Mouse (Mus musculus) gastrocnemius, adult 18-20 months (tissue): ENCODE measurements around the gene Cd4. TPM values are rescaled to one million over a fixed set of nuclear protein-coding genes. Genes with fewer than 3 reads are reported as not detected.
A peak's percentile ranks its signal among the peaks of the same experiment; 100 is the strongest.

Source experiments
- DNase-seq: peaks from one replicate; pipeline ENCODE4 v3.0.0; 2021; ENCODE audit warnings: low spot score
- long read RNA-seq, 2 experiments: library from polyadenylated mRNA; stranded (forward); transcript quantifications; one replicate each; pipeline ENCODE4 v2.0.0; 2021
- total RNA-seq, 2 experiments: library from RNA; stranded (reverse); gene quantifications; 2 replicates each; pipeline ENCODE4 v1.2.3; 2021

Cd4 gene
- under 1 TPM; 0.38 to 0.41 TPM for total RNA-seq
- long read RNA-seq, experiment 1: 0 reads
- long read RNA-seq, experiment 2: 0 reads

- DNase-seq: no peak
Measured at GRCm38 (mm10) chr6:124887986-124888385, at the start of gene Cd4. TSS of gene Cd4 (minus strand) at chr6:124888221.

DNA sequence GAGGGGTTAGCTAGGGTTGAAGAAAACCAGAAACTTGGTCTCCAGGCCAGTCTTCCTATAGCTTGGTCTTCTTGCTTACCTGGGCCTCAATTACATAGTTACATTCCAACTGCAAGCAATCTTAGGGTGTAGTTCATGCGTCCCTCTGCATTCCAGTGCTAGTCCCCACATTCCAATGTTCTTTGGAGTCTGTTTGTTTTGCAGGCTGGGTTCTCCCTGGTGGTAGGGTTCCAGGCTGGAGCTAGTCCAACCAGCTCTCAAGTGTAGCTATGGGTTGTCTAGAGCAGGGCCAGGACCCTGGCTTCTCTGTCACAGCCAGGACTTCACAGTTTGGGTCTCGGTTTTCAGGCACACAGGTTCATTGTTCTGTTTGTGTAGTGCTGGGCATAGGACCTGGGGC, 49.5 kb upstream of the Cd4 start:
- no peak for DNase-seq

DNA sequence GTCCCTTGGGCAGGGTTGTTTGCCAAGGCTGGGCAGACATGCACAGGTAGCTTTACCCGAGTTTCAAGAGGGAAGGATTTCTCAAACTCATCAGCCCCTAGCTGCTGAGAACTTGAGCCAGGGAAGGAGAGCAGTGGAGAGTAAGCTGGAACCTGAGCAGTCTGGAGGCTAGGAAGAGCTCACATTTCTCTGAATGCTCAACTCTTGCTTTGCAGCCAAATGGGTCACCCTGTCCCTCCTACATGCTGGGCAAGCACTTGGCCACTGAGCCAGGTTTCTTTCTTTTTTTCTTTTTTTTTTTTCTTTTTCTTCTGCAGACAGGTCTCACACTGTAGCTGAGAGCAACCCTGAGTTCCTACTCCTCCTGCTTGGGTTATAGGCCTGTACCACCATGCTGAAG, 48.7 kb upstream of the Cd4 start:
- peak; percentile 60 for DNase-seq

DNA sequence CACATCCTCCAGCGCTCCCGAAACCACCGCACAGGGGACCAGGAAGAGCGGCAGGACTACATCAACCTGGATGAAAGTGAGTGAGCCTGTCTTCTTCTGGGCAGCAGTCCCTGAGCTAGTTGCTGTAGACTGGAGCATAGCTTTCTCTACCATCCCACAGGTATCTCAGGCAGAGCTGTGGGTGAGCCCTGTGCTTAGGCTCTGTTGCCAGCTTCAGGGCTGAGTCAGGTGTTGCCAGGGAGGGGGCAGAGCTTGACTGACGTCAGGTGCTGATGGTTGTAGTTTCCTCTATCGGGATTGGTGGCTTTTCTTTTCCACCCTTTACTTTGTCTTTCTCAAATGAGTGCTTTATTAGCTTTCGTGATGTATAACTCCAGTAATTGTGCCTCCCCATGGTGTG, 46.6 kb upstream of the Cd4 start:
- no peak for DNase-seq

DNA sequence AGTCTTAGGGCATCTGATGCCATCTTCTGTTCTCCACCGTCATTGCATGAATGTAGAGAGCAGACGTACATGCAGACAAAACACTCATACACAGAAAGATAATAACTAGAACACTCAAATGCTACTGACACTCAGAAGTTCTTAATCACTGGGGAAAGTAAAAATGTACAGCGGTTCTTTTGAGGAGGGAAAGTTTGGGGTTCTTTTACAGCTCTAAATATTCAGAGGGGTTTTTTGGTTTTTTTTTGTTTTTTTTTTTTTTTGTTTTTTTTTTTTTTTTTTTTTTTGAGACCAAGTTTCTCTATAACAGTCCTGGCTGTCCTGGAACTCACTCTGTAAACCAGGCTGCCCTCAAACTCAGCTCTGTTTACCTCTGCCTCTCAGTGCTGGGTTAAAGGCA, 45.1 kb upstream of the Cd4 start:
- DNase-seq: no peak

DNA sequence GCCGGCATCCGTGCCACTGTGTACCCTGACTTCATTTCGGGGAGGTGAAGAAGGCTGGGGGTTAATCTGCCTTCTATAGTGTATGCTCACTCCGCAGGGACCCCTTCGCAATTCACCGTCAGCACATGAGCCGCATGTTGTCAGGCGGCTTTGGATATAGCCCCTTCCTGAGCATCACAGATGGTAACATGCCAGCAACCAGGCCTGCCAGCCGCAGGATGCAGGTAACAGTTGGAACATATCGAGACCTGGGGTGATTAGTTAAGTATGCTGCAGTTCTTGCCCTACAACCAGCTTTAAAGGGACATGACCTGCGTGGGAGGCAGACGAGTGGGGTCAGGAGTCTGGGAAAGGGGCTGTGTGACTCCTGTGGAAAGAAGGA, 44.3 kb upstream of the Cd4 start:
- no peak for DNase-seq

- no peak for DNase-seq
Measured at GRCm38 (mm10) chr6:124931525-124932313, 43.7 kb upstream of the Cd4 start.

DNA sequence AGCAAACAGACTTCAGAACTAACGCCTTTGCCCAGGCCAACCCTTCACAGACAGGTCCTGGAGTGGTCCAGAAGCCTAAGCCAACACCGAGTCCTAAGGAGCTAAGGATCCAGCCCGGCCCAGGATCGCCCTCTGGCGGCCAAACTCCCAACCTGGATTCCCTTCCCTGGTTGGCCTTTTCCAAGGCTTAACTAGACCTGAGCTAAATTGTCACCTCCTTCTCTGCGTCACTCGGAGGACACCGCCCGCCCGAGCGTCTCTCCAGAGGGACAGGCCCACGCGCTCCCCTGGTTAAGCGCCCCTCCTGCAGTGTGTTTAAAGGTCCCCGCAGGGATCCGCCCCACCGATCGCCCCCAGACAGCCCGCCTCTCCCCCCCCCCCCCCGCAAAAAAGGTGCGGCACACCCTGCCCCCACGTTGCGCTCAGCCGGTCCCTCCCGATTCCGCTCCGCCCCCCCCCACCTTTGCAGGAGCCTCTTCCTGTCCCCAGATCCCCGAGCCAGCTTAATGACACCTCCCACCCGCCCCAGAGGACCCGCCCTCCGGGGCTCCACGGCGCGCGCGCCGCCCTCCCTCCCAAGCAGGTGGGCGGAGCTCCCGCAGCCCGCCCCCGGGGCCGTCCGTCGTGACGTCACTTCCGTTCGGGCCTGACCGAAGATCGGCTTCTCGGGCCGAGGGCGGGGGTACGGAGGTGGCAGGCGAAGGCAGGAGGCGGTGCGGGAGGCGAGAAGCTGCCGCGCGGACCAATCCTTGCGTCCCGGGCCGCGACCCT, 42.9 kb upstream of the Cd4 start, which contains the start of gene Mlf2:
TSS of gene Mlf2 (plus strand) at position 633 of the 771 bp plus-strand sequence.
- DNase-seq: peak; percentile 99

DNA sequence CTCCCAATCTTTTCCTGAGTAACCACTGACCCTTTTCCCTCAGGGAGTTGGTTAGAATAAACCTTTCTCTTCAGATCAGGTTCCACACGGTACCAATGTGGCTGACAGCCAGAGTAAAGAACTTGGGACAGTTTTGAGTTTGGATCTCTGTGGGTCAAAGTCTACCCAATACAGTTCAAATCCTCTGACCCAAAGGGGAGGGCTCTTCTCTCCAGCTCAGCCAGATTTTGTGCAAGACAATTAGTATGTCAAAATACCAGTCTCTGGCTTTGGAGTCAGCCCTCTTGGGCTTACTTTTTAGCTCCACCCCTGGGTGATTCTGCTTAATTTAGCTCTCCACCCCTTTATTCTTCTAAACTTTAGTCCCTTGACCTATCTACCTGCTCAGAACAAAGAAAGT, 42.2 kb upstream of the Cd4 start:
- no peak for DNase-seq

- DNase-seq: peak; percentile 52
Measured at GRCm38 (mm10) chr6:124925941-124926340, 37.9 kb upstream of the Cd4 start.

DNA sequence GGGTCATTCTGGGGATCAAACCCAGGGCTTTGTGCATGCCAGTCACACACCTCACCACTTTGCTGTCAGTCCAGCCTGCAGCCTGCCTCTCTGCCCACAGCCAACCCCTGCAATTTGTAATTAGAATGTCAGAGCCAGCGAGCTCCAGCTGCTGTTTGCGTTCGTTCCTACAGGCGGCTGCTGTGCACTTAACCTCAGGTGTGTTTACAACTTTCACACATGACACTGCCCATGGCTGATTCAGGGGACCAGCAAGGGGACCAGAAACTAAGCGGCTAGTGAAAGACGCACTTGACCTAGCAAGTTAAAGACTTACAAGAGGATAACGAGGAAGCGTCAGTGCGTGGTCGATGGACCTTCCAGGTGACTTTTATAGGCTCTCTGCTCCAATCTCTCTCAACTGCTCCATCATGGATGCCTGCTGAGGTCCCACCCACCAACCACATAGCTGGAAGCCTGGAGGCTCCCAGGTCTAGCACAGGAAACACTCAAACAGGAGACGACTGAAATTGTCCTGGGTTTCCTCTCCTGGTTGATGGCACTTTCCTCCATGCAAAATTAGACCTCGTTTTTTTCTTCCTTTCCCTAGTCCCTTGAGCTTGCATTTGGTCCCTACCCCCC, 37.3 kb upstream of the Cd4 start:
- DNase-seq: no peak

GRCm38 (mm10) chr6:124921539-124921938, 33.5 kb upstream of the Cd4 start:
- DNase-seq: no peak

GRCm38 (mm10) chr6:124920318-124921085, 32.5 kb upstream of the Cd4 start:
- no peak for DNase-seq

DNA sequence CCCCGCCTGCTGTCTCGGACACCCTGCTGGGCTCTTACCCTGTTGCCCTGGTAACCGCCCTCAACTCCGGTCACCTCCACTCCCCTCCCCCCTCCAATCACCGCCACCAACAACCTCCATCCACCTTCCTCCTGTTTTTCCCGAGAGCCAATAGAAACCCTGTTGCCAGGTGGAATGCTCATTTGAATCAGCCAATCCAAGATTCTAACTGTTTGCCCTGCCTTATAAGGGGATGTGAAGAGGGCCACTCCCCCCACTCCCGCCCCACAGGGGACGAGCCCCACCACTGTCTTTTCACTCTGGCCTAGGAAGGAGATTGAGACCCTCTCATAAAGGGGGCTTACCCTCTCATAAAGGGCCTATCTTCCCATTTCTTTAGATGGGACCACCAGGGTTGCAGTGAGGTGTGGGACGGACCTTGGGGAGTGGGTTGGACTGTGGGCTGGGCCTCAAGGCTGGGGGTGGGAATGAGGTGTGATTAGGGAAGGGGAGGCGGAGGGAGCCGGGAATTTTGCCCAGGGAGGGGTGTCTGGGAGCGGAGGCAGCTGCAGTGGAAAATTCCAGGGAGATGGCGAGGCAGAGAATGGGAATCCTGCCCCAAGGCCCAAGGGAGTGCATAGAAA, 31.8 kb upstream of the Cd4 start, which contains the start of gene Ptms:
TSS of gene Ptms (minus strand) at position 409 of the 623 bp plus-strand sequence.
- peak; percentile 93 for DNase-seq

GRCm38 (mm10) chr6:124918890-124919627, 31.0 kb upstream of the Cd4 start:
- no peak for DNase-seq

DNA sequence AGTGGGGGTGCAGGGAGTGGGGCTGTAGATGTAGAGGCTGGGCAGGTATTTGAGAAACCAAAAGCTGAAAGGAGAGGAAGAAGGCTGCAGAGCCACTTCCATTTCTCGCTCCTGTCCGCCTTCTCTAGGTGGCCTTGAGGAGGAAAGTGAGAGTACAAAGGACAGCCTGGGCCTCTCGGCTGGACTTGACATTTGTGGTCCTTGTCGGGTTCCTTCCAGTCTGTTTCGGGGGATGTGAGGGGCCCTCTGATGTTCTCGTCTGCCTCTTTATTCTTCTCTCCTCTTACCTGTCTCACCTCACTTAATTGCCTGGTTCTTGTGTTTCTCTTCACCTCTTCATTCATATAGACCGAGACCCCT, 30.3 kb upstream of the Cd4 start:
- no peak for DNase-seq

GRCm38 (mm10) chr6:124917518-124918330, 29.7 kb upstream of the Cd4 start:
- peak; percentile 90 for DNase-seq

- peak; percentile 87 for DNase-seq
Measured at GRCm38 (mm10) chr6:124916695-124917517, 28.9 kb upstream of the Cd4 start.
